Mouse (Mus musculus): ENCODE results near the gene Gm8439. TPM values are rescaled to one million over a fixed set of nuclear protein-coding genes. Genes with fewer than 3 reads are reported as not detected.

Gm8439 gene
- polyA plus RNA-seq, 1 experiment from 2014 or later, result not detected

GRCm38 (mm10) chr4:120650208-120650592, 61.7 kb downstream of the Gm8439 start:
- Histone ChIP-seq H3K4me3 (ENCODE audit: low read length) (peak overlapping the region; percentile 57), H3K27me3 (ENCODE audit: control insufficient read depth, insufficient read depth, low read length) (peaks cover 29% of the 10 kb centered on the region), H3K4me2 (ENCODE audit: low read depth, low read length) (peak overlapping the region; percentile 75), H3K4me1 (ENCODE audit: control insufficient read depth, insufficient read depth, low read length) (0 out of 2 replicates have a peak, but pooled peaks cover 2% of the 10 kb centered on the region), H3K9ac (ENCODE audit: low read length) (no peak overlapping the region), H3K27ac (ENCODE audit: low read length) (no peak overlapping the region), H3K36me3 (ENCODE audit: control insufficient read depth, insufficient read depth) (no peaks in the 10 kb centered on the region), H3K9me3 (replicated peaks; ENCODE audit: control insufficient read depth, low read length) (no peaks in the 10 kb centered on the region; the same call in 1 of the 2 replicates)
- no peak for ATAC-seq (replicated peaks; ENCODE audit: extremely low read depth, insufficient read depth, low FRiP score)
- WGBS, result 22% methylated on average over 7 of the region's 7 CpGs

DNA sequence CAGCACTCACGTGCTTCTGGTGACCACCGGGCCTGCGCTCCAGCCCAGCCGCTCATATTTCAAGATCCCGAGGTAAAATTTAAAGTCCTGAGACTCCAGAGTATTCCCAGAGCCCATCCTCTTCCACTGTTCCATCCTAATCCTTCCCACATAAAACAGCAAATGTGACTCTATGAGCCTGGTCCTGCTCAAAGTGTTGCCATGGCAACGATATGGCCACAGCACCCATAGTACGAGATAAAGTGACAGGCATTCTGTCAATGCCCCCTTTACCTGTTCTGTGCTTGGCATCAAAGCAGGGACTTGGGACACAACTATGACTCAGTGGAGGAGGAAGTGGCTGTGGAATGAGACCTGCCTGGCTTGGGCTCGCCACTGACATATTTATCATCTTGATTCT, 67.4 kb downstream of the Gm8439 start:
- no peaks in the 10 kb centered on the region for H3K36me3 ChIP-seq (ENCODE audit: control insufficient read depth, insufficient read depth)
- no peak for ATAC-seq (replicated peaks; ENCODE audit: extremely low read depth, insufficient read depth, low FRiP score)
- H3K4me1 ChIP-seq (ENCODE audit: control insufficient read depth, insufficient read depth, low read length), result no peaks in the 10 kb centered on the region
- H3K27me3 ChIP-seq (ENCODE audit: control insufficient read depth, insufficient read depth, low read length), result peaks cover 2% of the 10 kb centered on the region; the same call in 1 of the 2 replicates
- H3K4me2 ChIP-seq (ENCODE audit: low read depth, low read length), result no peak overlapping the region
- no peak overlapping the region for H3K27ac ChIP-seq (ENCODE audit: low read length)
- WGBS, result 72% methylated on average over 8 of the region's 8 CpGs
- peaks cover 3% of the 10 kb centered on the region; the same call in 1 of the 2 replicates for H3K9me3 ChIP-seq (replicated peaks; ENCODE audit: control insufficient read depth, low read length)
- H3K9ac ChIP-seq (ENCODE audit: low read length), result no peak overlapping the region
- no peak overlapping the region for H3K4me3 ChIP-seq (ENCODE audit: low read length)

Other genes with a start within 250 kb of the Gm8439 start
- 67.4 and 71.4 TPM in 2 replicates for gene Scmh1, start 183.5 kb upstream of the Gm8439 start, polyA plus RNA-seq (2015; fragmentation: Nextera tagmentation; extraction: Ambion mirVana)
- gene Slfnl1, start 56.5 kb upstream of the Gm8439 start, polyA plus RNA-seq (2015; fragmentation: Nextera tagmentation; extraction: Ambion mirVana), result 0.08 and 0.11 TPM in 2 replicates
- 87.7 and 98.9 TPM in 2 replicates for gene Ctps, start 18.5 kb upstream of the Gm8439 start, polyA plus RNA-seq (2015; fragmentation: Nextera tagmentation; extraction: Ambion mirVana)
- 24.0 and 25.0 TPM in 2 replicates for gene Cited4, start 77.8 kb downstream of the Gm8439 start, polyA plus RNA-seq (2015; fragmentation: Nextera tagmentation; extraction: Ambion mirVana)
- 0.85 and 1.0 TPM in 2 replicates for gene Kcnq4, start 159.9 kb downstream of the Gm8439 start, polyA plus RNA-seq (2015; fragmentation: Nextera tagmentation; extraction: Ambion mirVana)
- 102 and 106 TPM in 2 replicates for gene Nfyc, start 242.8 kb downstream of the Gm8439 start, polyA plus RNA-seq (2015; fragmentation: Nextera tagmentation; extraction: Ambion mirVana)